Mouse (Mus musculus): ENCODE results near the gene Spint3. TPM values are rescaled to one million over a fixed set of nuclear protein-coding genes. Genes with fewer than 3 reads are reported as not detected.

Gene Spint3
- total RNA-seq, 2 experiments from 2014 or later = not detected

GRCm38 (mm10) chr2:164558991-164559645, 14.1 kb downstream of the Spint3 start:
- DNase-seq (ENCODE audit: low spot score in 2 of 2) = no peak
- intact Hi-C loops (cut with DNase I) = no loop called here

- DNase-seq (ENCODE audit: low spot score in 2 of 2) = peak; percentile 63 to 68
- intact Hi-C loops (cut with DNase I) = no loop called here
Observed at GRCm38 (mm10) chr2:164558426-164558825, 14.8 kb downstream of the Spint3 start.

- DNase-seq (ENCODE audit: low spot score in 2 of 2) = no peak
- intact Hi-C loops (cut with DNase I) = no loop called here
Observed at GRCm38 (mm10) chr2:164551502-164551901, 21.8 kb downstream of the Spint3 start.

- intact Hi-C loops (cut with DNase I) = no loop called here
- DNase-seq (ENCODE audit: low spot score in 2 of 2) = no peak
Observed at GRCm38 (mm10) chr2:164550895-164551269, 22.4 kb downstream of the Spint3 start.

GRCm38 (mm10) chr2:164549963-164550894, 23.0 kb downstream of the Spint3 start:
- DNase-seq (ENCODE audit: low spot score in 2 of 2) = peak; percentile 44 to 66
- intact Hi-C loops (cut with DNase I) = no loop called here

GRCm38 (mm10) chr2:164549338-164549737, 23.9 kb downstream of the Spint3 start:
- intact Hi-C loops (cut with DNase I) = no loop called here
- DNase-seq (ENCODE audit: low spot score in 2 of 2) = no peak

GRCm38 (mm10) chr2:164544454-164545097, 28.7 kb downstream of the Spint3 start:
- intact Hi-C loops (cut with DNase I) = no loop called here
- no peak for DNase-seq (ENCODE audit: low spot score in 2 of 2)

GRCm38 (mm10) chr2:164543745-164544144, 29.5 kb downstream of the Spint3 start:
- intact Hi-C loops (cut with DNase I) = no loop called here
- no peak for DNase-seq (ENCODE audit: low spot score in 2 of 2)

GRCm38 (mm10) chr2:164542598-164542997, 30.7 kb downstream of the Spint3 start:
- no peak for DNase-seq (ENCODE audit: low spot score in 2 of 2)
- intact Hi-C loops (cut with DNase I) = no loop called here

- DNase-seq (ENCODE audit: low spot score in 2 of 2) = peak; percentile 71 to 80
- intact Hi-C loops (cut with DNase I) = no loop called here
Observed at GRCm38 (mm10) chr2:164542132-164542531, 31.1 kb downstream of the Spint3 start.

- intact Hi-C loops (cut with DNase I) = no loop called here
- no peak for DNase-seq (ENCODE audit: low spot score in 2 of 2)
Observed at GRCm38 (mm10) chr2:164540652-164541427, 32.4 kb downstream of the Spint3 start.

- DNase-seq (ENCODE audit: low spot score in 2 of 2) = no peak
- intact Hi-C loops (cut with DNase I) = no loop called here
Observed at GRCm38 (mm10) chr2:164537003-164537402, 36.3 kb downstream of the Spint3 start.

- intact Hi-C loops (cut with DNase I) = no loop called here
- no peak for DNase-seq (ENCODE audit: low spot score in 2 of 2)
Observed at GRCm38 (mm10) chr2:164534315-164534714, 38.9 kb downstream of the Spint3 start.

- DNase-seq (ENCODE audit: low spot score in 2 of 2) = peak; percentile 85 to 87
- intact Hi-C loops (cut with DNase I) = no loop called here
Observed at GRCm38 (mm10) chr2:164531169-164531568, 42.1 kb downstream of the Spint3 start.

GRCm38 (mm10) chr2:164528557-164528956, 44.7 kb downstream of the Spint3 start:
- intact Hi-C loops (cut with DNase I) = no loop called here
- no peak for DNase-seq (ENCODE audit: low spot score in 2 of 2)

- intact Hi-C loops (cut with DNase I) = no loop called here
Observed at GRCm38 (mm10) chr2:164523301-164523773, 49.9 kb downstream of the Spint3 start.

GRCm38 (mm10) chr2:164522280-164522679, 51.0 kb downstream of the Spint3 start:
- no peak for DNase-seq (ENCODE audit: low spot score in 2 of 2)
- intact Hi-C loops (cut with DNase I) = no loop called here

More at GRCm38 (mm10) chr2:164523301-164523773, 49.9 kb downstream of the Spint3 start:
- DNase-seq (ENCODE audit: low spot score in 2 of 2) = no peak

GRCm38 (mm10) chr2:164521841-164522240, 51.4 kb downstream of the Spint3 start:
- no peak for DNase-seq (ENCODE audit: low spot score in 2 of 2)
- intact Hi-C loops (cut with DNase I) = no loop called here

GRCm38 (mm10) chr2:164520782-164521181, 52.5 kb downstream of the Spint3 start:
- intact Hi-C loops (cut with DNase I) = no loop called here
- DNase-seq (ENCODE audit: low spot score in 2 of 2) = no peak
